Mouse (Mus musculus) forebrain, embryonic 13.5 days (tissue): ENCODE measurements around the gene Ppm1e. TPM values are rescaled to one million over a fixed set of nuclear protein-coding genes. Genes with fewer than 3 reads are reported as not detected.
A peak's percentile ranks its signal among the peaks of the same experiment; 100 is the strongest.
"Not testable (repeated sequence)": the region's sequence is repeated elsewhere in the genome, so short reads cannot be mapped to it uniquely, and the experiment has no call there.

ENCODE experiments used
- ATAC-seq: fragments of 200-750 bp; cut with Nextera tagmentation; 2 replicates; pipeline ENCODE4 v1.8.0; 2017
- H3K27ac ChIP-seq: fragments of 300-500 bp; sonication (generic); 2 replicates; pipeline ENCODE4 v1.5.1; 2015; ENCODE audit warnings: inconsistent platforms, mild to moderate bottlenecking, moderate library complexity
- H3K27me3 ChIP-seq: fragments of 300-500 bp; sonication (generic); 2 replicates; pipeline ENCODE4 v1.6.1; 2015; ENCODE audit warnings: mild to moderate bottlenecking, inconsistent platforms
- H3K36me3 ChIP-seq: fragments of 300-500 bp; sonication (generic); 2 replicates; pipeline ENCODE4 v1.6.1; 2015; ENCODE audit warnings: mild to moderate bottlenecking, inconsistent platforms; ENCODE audit not compliant: poor library complexity, severe bottlenecking
- H3K4me1 ChIP-seq: fragments of 300-500 bp; sonication (generic); 2 replicates; pipeline ENCODE4 v1.6.1; 2015; ENCODE audit warnings: inconsistent platforms
- H3K4me2 ChIP-seq: fragments of 300-500 bp; sonication (generic); 2 replicates; pipeline ENCODE4 v1.6.1; 2015; ENCODE audit warnings: inconsistent platforms, mild to moderate bottlenecking, moderate library complexity
- H3K4me3 ChIP-seq: fragments of 300-500 bp; sonication (generic); 2 replicates; pipeline ENCODE4 v1.5.1; 2015; ENCODE audit warnings: mild to moderate bottlenecking, inconsistent platforms
- H3K9ac ChIP-seq: fragments of 300-500 bp; sonication (generic); 2 replicates; pipeline ENCODE4 v1.6.1; 2015; ENCODE audit warnings: mild to moderate bottlenecking, inconsistent platforms
- H3K9me3 ChIP-seq: fragments of 300-500 bp; sonication (generic); replicated peaks from 2 replicates; pipeline ENCODE4 v1.6.1; 2016; ENCODE audit warnings: inconsistent platforms
- WGBS: fragments of 180-500 bp; shearing (Covaris S2); methylation state at CpG from one replicate; pipeline ENCODE4 v1.1.7; 2015; 5-methylcytosine and 5-hydroxymethylcytosine counted together
- polyA plus RNA-seq: library from polyadenylated mRNA; unstranded; fragments of >200 nt; fragmentation: Nextera tagmentation; extraction: Ambion mirVana; gene quantifications from 2 replicates; pipeline ENCODE4 v1.2.1, GENCODE M21; 2015

Gene Ppm1e
- polyA plus RNA-seq, 1 experiment from 2014 or later, result 17.4 TPM

DNA sequence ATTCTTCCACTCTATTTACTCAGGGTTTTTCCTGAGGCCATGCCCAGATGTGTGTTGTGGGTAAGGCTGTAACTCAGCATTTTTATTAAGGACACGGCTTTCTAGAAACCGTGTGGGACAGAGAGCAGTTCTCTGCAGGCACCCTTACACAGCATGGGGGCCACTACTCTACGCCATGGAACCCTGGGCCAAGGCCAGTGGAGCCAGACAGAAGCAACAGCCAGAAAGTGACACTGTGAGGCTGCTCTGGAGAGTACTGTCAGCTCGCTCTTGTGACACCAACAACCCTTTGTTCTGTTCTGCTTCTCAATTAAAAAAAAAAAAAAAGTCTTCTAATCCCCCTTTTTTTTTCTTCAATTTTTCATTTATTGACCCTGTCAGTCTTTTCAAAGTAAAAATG is 88.4 kb downstream of the Ppm1e start:
- ATAC-seq, result no peak
- Histone ChIP-seq H3K4me1 (peaks cover 18% of the 10 kb centered on the region), H3K9ac (no peak overlapping the region; the same call in 1 of the 2 replicates), H3K4me3 (no peak overlapping the region), H3K9me3 (no peaks in the 10 kb centered on the region), H3K4me2 (no peak overlapping the region; the same call in 1 of the 2 replicates), H3K27ac (peak overlapping the region; percentile 74), H3K36me3 (no peaks in the 10 kb centered on the region), H3K27me3 (no peaks in the 10 kb centered on the region)
- 14% methylated on average over 4 of the region's 4 CpGs for WGBS

- H3K4me3 ChIP-seq, result no peak overlapping the region
- 89% methylated on average over 2 of the region's 2 CpGs for WGBS
Observed at GRCm38 (mm10) chr11:87268803-87269202, 90.0 kb downstream of the Ppm1e start.

GRCm38 (mm10) chr11:87266246-87266645 is 92.6 kb downstream of the Ppm1e start:
- H3K27me3 ChIP-seq, result no peaks in the 10 kb centered on the region
- 76% methylated on average over 4 of the region's 4 CpGs for WGBS

More at GRCm38 (mm10) chr11:87268803-87269202, 90.0 kb downstream of the Ppm1e start:
- Histone ChIP-seq H3K36me3 (no peaks in the 10 kb centered on the region), H3K4me1 (peaks cover 25% of the 10 kb centered on the region), H3K27ac (no peak overlapping the region), H3K9me3 (no peaks in the 10 kb centered on the region), H3K9ac (no peak overlapping the region), H3K4me2 (no peak overlapping the region), H3K27me3 (no peaks in the 10 kb centered on the region)
- no peak for ATAC-seq

GRCm38 (mm10) chr11:87263946-87264345 is 94.9 kb downstream of the Ppm1e start:
- Histone ChIP-seq H3K36me3 (no peaks in the 10 kb centered on the region), H3K4me3 (no peak overlapping the region), H3K27me3 (no peaks in the 10 kb centered on the region), H3K9me3 (no peaks in the 10 kb centered on the region), H3K4me1 (peaks cover 18% of the 10 kb centered on the region), H3K9ac (no peak overlapping the region), H3K4me2 (peak overlapping the region; percentile 25; the same call in 1 of the 2 replicates), H3K27ac (peak overlapping the region; percentile 31; the same call in 1 of the 2 replicates)
- ATAC-seq, result no peak
- WGBS, result 26% methylated on average over 7 of the region's 7 CpGs

More at GRCm38 (mm10) chr11:87266246-87266645, 92.6 kb downstream of the Ppm1e start:
- no peak overlapping the region for H3K4me3 ChIP-seq
- no peaks in the 10 kb centered on the region for H3K9me3 ChIP-seq
- ATAC-seq, result no peak
- H3K36me3 ChIP-seq, result no peaks in the 10 kb centered on the region
- no peak overlapping the region for H3K4me2 ChIP-seq
- no peak overlapping the region for H3K9ac ChIP-seq
- peaks cover 29% of the 10 kb centered on the region for H3K4me1 ChIP-seq
- H3K27ac ChIP-seq, result no peak overlapping the region

- 82% methylated on average over 4 of the region's 4 CpGs for WGBS
- peaks cover 18% of the 10 kb centered on the region for H3K4me1 ChIP-seq
Observed at GRCm38 (mm10) chr11:87261705-87262104, 97.1 kb downstream of the Ppm1e start.

GRCm38 (mm10) chr11:87259792-87260191 is 99.0 kb downstream of the Ppm1e start:
- Histone ChIP-seq H3K4me3 (no peak overlapping the region), H3K27ac (no peak overlapping the region), H3K9me3 (no peaks in the 10 kb centered on the region), H3K9ac (no peak overlapping the region), H3K4me2 (no peak overlapping the region), H3K36me3 (no peaks in the 10 kb centered on the region), H3K4me1 (peaks cover 12% of the 10 kb centered on the region), H3K27me3 (no peaks in the 10 kb centered on the region)
- no peak for ATAC-seq
- 92% methylated on average over 10 of the region's 10 CpGs for WGBS

More at GRCm38 (mm10) chr11:87261705-87262104, 97.1 kb downstream of the Ppm1e start:
- H3K36me3 ChIP-seq, H3K4me2 ChIP-seq, H3K27ac ChIP-seq, H3K9ac ChIP-seq, H3K9me3 ChIP-seq, H3K4me3 ChIP-seq, H3K27me3 ChIP-seq, ATAC-seq: not testable (repeated sequence)

GRCm38 (mm10) chr11:87257282-87257681 is 101.5 kb downstream of the Ppm1e start:
- no peaks in the 10 kb centered on the region for H3K4me1 ChIP-seq
- H3K4me3 ChIP-seq, result no peak overlapping the region
- H3K36me3 ChIP-seq, result peaks cover under 1% of the 10 kb centered on the region; the same call in 1 of the 2 replicates
- H3K27ac ChIP-seq, result no peak overlapping the region
- no peak for ATAC-seq
- H3K9ac ChIP-seq, result no peak overlapping the region
- no peak overlapping the region for H3K4me2 ChIP-seq
- H3K27me3 ChIP-seq, result no peaks in the 10 kb centered on the region
- no peaks in the 10 kb centered on the region for H3K9me3 ChIP-seq
- 95% methylated on average over 5 of the region's 5 CpGs for WGBS

- 74% methylated on average over 5 of the region's 5 CpGs for WGBS
- ATAC-seq, result no peak
- H3K27ac ChIP-seq, result no peak overlapping the region
Observed at GRCm38 (mm10) chr11:87254149-87254548, 104.7 kb downstream of the Ppm1e start.

GRCm38 (mm10) chr11:87253294-87253693 is 105.5 kb downstream of the Ppm1e start:
- no peaks in the 10 kb centered on the region for H3K9me3 ChIP-seq
- ATAC-seq, result no peak
- no peak overlapping the region for H3K27ac ChIP-seq
- H3K4me2 ChIP-seq, result no peak overlapping the region
- 91% methylated on average over 6 of the region's 6 CpGs for WGBS
- no peaks in the 10 kb centered on the region for H3K4me1 ChIP-seq
- peaks cover 3% of the 10 kb centered on the region; the same call in 1 of the 2 replicates for H3K36me3 ChIP-seq
- H3K27me3 ChIP-seq, result no peaks in the 10 kb centered on the region
- H3K9ac ChIP-seq, result no peak overlapping the region
- no peak overlapping the region for H3K4me3 ChIP-seq

More at GRCm38 (mm10) chr11:87254149-87254548, 104.7 kb downstream of the Ppm1e start:
- no peaks in the 10 kb centered on the region for H3K9me3 ChIP-seq
- no peaks in the 10 kb centered on the region for H3K27me3 ChIP-seq
- no peak overlapping the region for H3K9ac ChIP-seq
- H3K4me3 ChIP-seq, result no peak overlapping the region
- no peaks in the 10 kb centered on the region for H3K4me1 ChIP-seq
- peaks cover 3% of the 10 kb centered on the region; the same call in 1 of the 2 replicates for H3K36me3 ChIP-seq
- H3K4me2 ChIP-seq, result no peak overlapping the region

DNA sequence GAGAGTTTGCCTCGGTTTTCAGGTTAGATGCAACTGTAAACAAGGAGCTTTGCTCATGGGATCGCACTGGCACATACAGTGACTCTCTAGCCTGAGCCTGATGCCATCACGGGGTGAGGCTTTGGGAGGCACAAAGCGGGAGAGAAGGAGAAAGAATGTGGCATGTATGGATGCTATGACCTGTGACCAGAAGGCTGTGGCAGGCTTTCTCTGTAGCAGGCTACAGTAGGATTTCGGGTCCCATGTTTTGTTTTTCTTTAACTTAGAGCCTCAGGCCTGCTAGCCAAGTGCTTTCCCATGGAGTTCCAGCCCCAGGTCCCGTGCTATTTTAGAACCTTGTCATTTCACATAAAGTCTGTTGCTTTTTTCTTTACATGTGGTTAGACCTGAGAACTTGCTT is 108.7 kb downstream of the Ppm1e start:
- Histone ChIP-seq H3K4me1 (peaks cover 18% of the 10 kb centered on the region), H3K4me3 (no peak overlapping the region), H3K36me3 (peaks cover 3% of the 10 kb centered on the region; the same call in 1 of the 2 replicates), H3K4me2 (no peak overlapping the region), H3K9me3 (no peaks in the 10 kb centered on the region), H3K27ac (no peak overlapping the region), H3K9ac (no peak overlapping the region), H3K27me3 (no peaks in the 10 kb centered on the region)
- ATAC-seq, result no peak
- 84% methylated on average over 6 of the region's 6 CpGs for WGBS

DNA sequence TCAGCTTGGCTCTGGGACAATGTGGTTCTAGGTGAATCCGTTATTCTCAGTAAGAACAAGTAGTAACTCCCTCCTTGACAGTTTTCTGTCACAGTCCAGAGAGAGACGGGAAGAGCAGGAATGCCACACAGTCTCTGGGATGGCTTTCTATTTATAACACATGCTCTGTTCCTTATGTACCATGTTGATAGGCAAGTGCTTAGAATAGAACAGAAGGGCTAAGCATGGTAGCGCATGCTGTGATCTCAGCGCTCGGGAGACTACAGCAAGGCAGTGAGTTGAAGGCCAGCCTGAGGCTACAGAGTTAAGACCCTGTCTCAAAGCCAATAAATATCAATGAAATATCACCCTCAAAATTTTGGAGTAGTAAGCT is 111.3 kb downstream of the Ppm1e start:
- peaks cover 3% of the 10 kb centered on the region; the same call in 1 of the 2 replicates for H3K36me3 ChIP-seq
- 55% methylated on average over 5 of the region's 5 CpGs for WGBS
- H3K27ac ChIP-seq, result peak overlapping the region; percentile 74
- ATAC-seq, result peak; percentile 36; the same call in 1 of the 2 replicates
- no peaks in the 10 kb centered on the region for H3K9me3 ChIP-seq
- H3K9ac ChIP-seq, result peak overlapping the region; percentile 36; the same call in 1 of the 2 replicates
- 0 out of 2 replicates have a peak overlapping the region, but pooled peaks have one; percentile 8 for H3K4me2 ChIP-seq
- H3K4me3 ChIP-seq, result no peak overlapping the region
- peaks cover 21% of the 10 kb centered on the region for H3K4me1 ChIP-seq
- H3K27me3 ChIP-seq, result no peaks in the 10 kb centered on the region

DNA sequence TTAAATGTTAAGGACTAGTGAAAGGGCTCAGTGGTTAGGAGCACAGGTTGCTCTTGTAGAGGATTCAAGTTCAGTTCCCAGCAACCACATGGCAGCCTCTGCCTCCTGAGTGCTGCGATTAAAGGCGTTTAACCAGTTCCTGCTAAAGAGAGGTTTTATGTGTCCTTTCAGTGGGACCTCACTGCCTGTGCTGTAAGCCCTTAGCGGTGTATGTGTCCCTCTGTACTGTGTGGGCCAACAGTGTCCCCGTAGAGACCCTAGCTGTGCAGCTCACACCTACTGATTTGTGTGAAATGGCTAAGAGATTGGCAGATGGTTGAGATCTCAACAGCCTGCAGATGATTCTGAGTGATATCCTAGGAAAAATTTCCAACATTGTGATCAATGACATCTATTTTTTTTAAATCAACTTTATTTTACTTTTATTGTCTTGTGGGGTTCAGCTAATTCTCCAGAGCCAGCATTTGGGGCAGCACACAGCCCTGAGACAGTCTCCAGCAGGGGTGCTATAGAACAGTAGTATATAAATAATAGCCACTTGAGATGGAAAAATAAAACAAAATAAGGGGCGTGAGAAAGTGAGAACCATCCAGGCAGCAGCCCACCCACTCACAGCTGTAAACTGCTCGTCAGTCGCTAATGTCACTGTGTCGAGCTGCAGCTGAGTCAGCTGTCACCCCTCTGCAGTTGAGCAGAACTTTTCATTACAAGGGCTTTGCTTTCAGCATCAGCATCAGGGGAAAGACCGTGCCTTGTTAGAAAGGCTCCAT is 111.9 kb downstream of the Ppm1e start:
- H3K9ac ChIP-seq, result peak overlapping the region; percentile 36; the same call in 1 of the 2 replicates
- WGBS, result 49% methylated on average over 9 of the region's 9 CpGs
- peak; percentile 70 for ATAC-seq

More for the DNA sequence above, 111.9 kb downstream of the Ppm1e start:
- Histone ChIP-seq H3K4me2 (0 out of 2 replicates have a peak overlapping the region, but pooled peaks have one; percentile 8), H3K27ac (peak overlapping the region; percentile 74), H3K4me1 (peaks cover 21% of the 10 kb centered on the region), H3K4me3 (no peak overlapping the region), H3K9me3 (no peaks in the 10 kb centered on the region), H3K36me3 (no peaks in the 10 kb centered on the region; the same call in 1 of the 2 replicates), H3K27me3 (no peaks in the 10 kb centered on the region)
